Mouse (Mus musculus) forebrain, embryonic 14.5 days (tissue): Measurements from ENCODE around the gene Fam117a. TPM values are rescaled to one million over a fixed set of nuclear protein-coding genes. Genes with fewer than 3 reads are reported as not detected.

Experiments used
- ATAC-seq: fragments of 200-750 bp; cut with Nextera tagmentation; 2 replicates; pipeline ENCODE4 v1.8.0; 2017; ENCODE audit warnings: mild to moderate bottlenecking, moderate library complexity
- DNase-seq: peaks from one replicate; pipeline ENCODE4 v3.0.0-alpha.2; 2015; ENCODE audit warnings: low spot score
- H3K27ac ChIP-seq: fragments of 300-500 bp; sonication (generic); 2 replicates; pipeline ENCODE4 v1.5.1; 2014; ENCODE audit warnings: low read depth, mild to moderate bottlenecking, control low read depth, low read length, moderate library complexity
- H3K27me3 ChIP-seq: fragments of 300-500 bp; sonication (generic); replicated peaks from 2 replicates; pipeline ENCODE4 v1.6.1; 2014; ENCODE audit warnings: low read length, control low read depth, mixed read lengths; ENCODE audit not compliant: control insufficient read depth, insufficient read depth
- H3K36me3 ChIP-seq: fragments of 300-500 bp; sonication (generic); 2 replicates; pipeline ENCODE4 v1.6.1; 2014; ENCODE audit warnings: low read length, control low read depth; ENCODE audit not compliant: control insufficient read depth, insufficient read depth
- H3K4me1 ChIP-seq: fragments of 300-500 bp; sonication (generic); 2 replicates; pipeline ENCODE4 v1.6.1; 2014; ENCODE audit warnings: antibody characterized with exemption, low read length, control low read depth; ENCODE audit not compliant: control insufficient read depth, insufficient read depth
- H3K4me2 ChIP-seq: fragments of 300-500 bp; sonication (generic); 2 replicates; pipeline ENCODE4 v1.6.1; 2014; ENCODE audit warnings: mild to moderate bottlenecking, control low read depth, low read length
- H3K4me3 ChIP-seq: fragments of 300-500 bp; sonication (generic); 2 replicates; pipeline ENCODE4 v1.5.1; 2014; ENCODE audit warnings: low read depth, low read length, control low read depth
- H3K9ac ChIP-seq: fragments of 300-500 bp; sonication (generic); 2 replicates; pipeline ENCODE4 v1.6.1; 2014; ENCODE audit warnings: mild to moderate bottlenecking, low read length, control low read depth, moderate library complexity
- H3K9me3 ChIP-seq: fragments of 300-500 bp; sonication (generic); replicated peaks from 2 replicates; pipeline ENCODE4 v1.6.1; 2016; ENCODE audit warnings: low read length, control low read depth, mixed read lengths; ENCODE audit not compliant: control insufficient read depth
- WGBS: fragments of 180-500 bp; shearing (Covaris S2); extraction: QIAGEN DNeasy Blood & Tissue Kit; methylation state at CpG from one replicate; pipeline ENCODE4 v1.1.7; 2014; 5-methylcytosine and 5-hydroxymethylcytosine counted together
- polyA plus RNA-seq: library from polyadenylated mRNA; unstranded; fragments of >200 nt; fragmentation: Nextera tagmentation; extraction: Ambion mirVana; gene quantifications from 2 replicates; pipeline ENCODE4 v1.2.1, GENCODE M21; 2014

The Fam117a gene
- polyA plus RNA-seq, 1 experiment from 2014 or later: 3.3 TPM

- DNase-seq (no peak), ATAC-seq (no peak)
- Histone ChIP-seq H3K27ac (no peak overlapping the region), H3K9ac (no peak overlapping the region), H3K4me2 (no peak overlapping the region), H3K9me3 (no peaks in the 10 kb centered on the region), H3K4me3 (no peak overlapping the region), H3K36me3 (peaks cover 63% of the 10 kb centered on the region), H3K4me1 (peaks cover 13% of the 10 kb centered on the region; the same call in 1 of the 2 replicates), H3K27me3 (no peaks in the 10 kb centered on the region)
- 97% methylated on average over 6 of the region's 6 CpGs for WGBS
These were observed 53.6 kb downstream of the Fam117a start for GRCm38 (mm10) chr11:95390420-95390819.

GRCm38 (mm10) chr11:95391201-95391600 is 54.4 kb downstream of the Fam117a start:
- no peak overlapping the region for H3K4me2 ChIP-seq
- 69% methylated on average over 4 of the region's 4 CpGs for WGBS
- H3K27me3 ChIP-seq: no peaks in the 10 kb centered on the region
- no peak overlapping the region for H3K4me3 ChIP-seq
- no peak for ATAC-seq
- no peaks in the 10 kb centered on the region for H3K9me3 ChIP-seq
- H3K4me1 ChIP-seq: peaks cover 7% of the 10 kb centered on the region; the same call in 1 of the 2 replicates
- no peak for DNase-seq
- no peak overlapping the region for H3K9ac ChIP-seq
- H3K27ac ChIP-seq: peak overlapping the region; percentile 59; the same call in 1 of the 2 replicates
- H3K36me3 ChIP-seq: peaks cover 63% of the 10 kb centered on the region

GRCm38 (mm10) chr11:95391743-95392142 is 54.9 kb downstream of the Fam117a start:
- H3K9me3 ChIP-seq: no peaks in the 10 kb centered on the region
- H3K27ac ChIP-seq: peak overlapping the region; percentile 59
- no peak overlapping the region for H3K4me3 ChIP-seq
- H3K4me1 ChIP-seq: peaks cover 7% of the 10 kb centered on the region; the same call in 1 of the 2 replicates
- peaks cover 59% of the 10 kb centered on the region for H3K36me3 ChIP-seq
- ATAC-seq (peak; percentile 75; the same call in 1 of the 2 replicates), DNase-seq (peak; percentile 62)
- H3K9ac ChIP-seq: no peak overlapping the region
- H3K4me2 ChIP-seq: no peak overlapping the region
- no peaks in the 10 kb centered on the region for H3K27me3 ChIP-seq
- WGBS: 52% methylated on average over 5 of the region's 5 CpGs

GRCm38 (mm10) chr11:95392223-95392667 is 55.4 kb downstream of the Fam117a start:
- ATAC-seq (peak; percentile 74), DNase-seq (peak; percentile 83)
- Histone ChIP-seq H3K9me3 (no peaks in the 10 kb centered on the region), H3K27ac (peak overlapping the region; percentile 59), H3K36me3 (peaks cover 54% of the 10 kb centered on the region), H3K4me3 (no peak overlapping the region), H3K4me1 (peaks cover 7% of the 10 kb centered on the region; the same call in 1 of the 2 replicates), H3K9ac (no peak overlapping the region), H3K4me2 (no peak overlapping the region), H3K27me3 (no peaks in the 10 kb centered on the region)
- 37% methylated on average over 7 of the region's 7 CpGs for WGBS

GRCm38 (mm10) chr11:95392708-95393499 is 56.1 kb downstream of the Fam117a start:
- H3K36me3 ChIP-seq: peaks cover 48% of the 10 kb centered on the region
- H3K9ac ChIP-seq: peak overlapping the region; percentile 25; the same call in 1 of the 2 replicates
- no peak overlapping the region for H3K4me3 ChIP-seq
- 76% methylated on average over 11 of the region's 11 CpGs for WGBS
- H3K4me1 ChIP-seq: peaks cover 7% of the 10 kb centered on the region; the same call in 1 of the 2 replicates
- H3K4me2 ChIP-seq: no peak overlapping the region
- peak overlapping the region; percentile 59; the same call in 1 of the 2 replicates for H3K27ac ChIP-seq
- H3K27me3 ChIP-seq: no peaks in the 10 kb centered on the region
- H3K9me3 ChIP-seq: no peaks in the 10 kb centered on the region
- ATAC-seq (no peak), DNase-seq (no peak)

- no peak overlapping the region for H3K27ac ChIP-seq
- 39% methylated on average over 5 of the region's 5 CpGs for WGBS
- no peak for ATAC-seq
These were observed 56.6 kb downstream of the Fam117a start for GRCm38 (mm10) chr11:95393500-95393816.

GRCm38 (mm10) chr11:95394112-95394511 is 57.3 kb downstream of the Fam117a start:
- Histone ChIP-seq H3K27me3 (no peaks in the 10 kb centered on the region), H3K4me3 (no peak overlapping the region), H3K9ac (no peak overlapping the region), H3K4me1 (peaks cover 7% of the 10 kb centered on the region; the same call in 1 of the 2 replicates), H3K36me3 (peaks cover 37% of the 10 kb centered on the region), H3K4me2 (no peak overlapping the region), H3K27ac (no peak overlapping the region), H3K9me3 (no peaks in the 10 kb centered on the region)
- 70% methylated on average over 5 of the region's 5 CpGs for WGBS
- ATAC-seq (no peak), DNase-seq (no peak)

More at GRCm38 (mm10) chr11:95393500-95393816, 56.6 kb downstream of the Fam117a start:
- H3K4me2 ChIP-seq: no peak overlapping the region
- peaks cover 7% of the 10 kb centered on the region; the same call in 1 of the 2 replicates for H3K4me1 ChIP-seq
- H3K27me3 ChIP-seq: no peaks in the 10 kb centered on the region
- no peak overlapping the region for H3K4me3 ChIP-seq
- H3K36me3 ChIP-seq: peaks cover 42% of the 10 kb centered on the region
- peak overlapping the region; percentile 25; the same call in 1 of the 2 replicates for H3K9ac ChIP-seq
- DNase-seq: no peak
- H3K9me3 ChIP-seq: no peaks in the 10 kb centered on the region

GRCm38 (mm10) chr11:95396548-95396947 is 59.7 kb downstream of the Fam117a start:
- DNase-seq: no peak
- WGBS: 56% methylated on average over 1 of the region's 1 CpGs
- no peak overlapping the region for H3K9ac ChIP-seq

More at GRCm38 (mm10) chr11:95396548-95396947, 59.7 kb downstream of the Fam117a start:
- Histone ChIP-seq H3K27me3 (no peaks in the 10 kb centered on the region), H3K4me2 (no peak overlapping the region), H3K4me1 (peaks cover 7% of the 10 kb centered on the region; the same call in 1 of the 2 replicates), H3K9me3 (no peaks in the 10 kb centered on the region), H3K4me3 (no peak overlapping the region), H3K36me3 (peaks cover 14% of the 10 kb centered on the region; the same call in 1 of the 2 replicates), H3K27ac (no peak overlapping the region)
- ATAC-seq: no peak
